In genomic region chr10:21882184-21883081, GRCm38 (mm10) we compare ENCODE assay signal across 8 mouse cellular contexts. TPM values are rescaled to one million over a fixed set of nuclear protein-coding genes. Genes with fewer than 3 reads are reported as not detected.
DNase-seq lines count a peak whose midpoint lies in the region; ATAC-seq and TF ChIP-seq lines count a peak whose summit lies in the region.

Gene Sgk1 (plus strand): TSS chr10:21882184.

- H3K36me3 ChIP-seq in kidney, adult 2 months (ENCODE audit: control insufficient read depth, insufficient read depth, low read length) = no peaks in the 10 kb centered on the region
- H3K36me3 ChIP-seq in heart, embryonic 15.5 days = no peaks in the 10 kb centered on the region
- H3K36me3 ChIP-seq in macrophage (ENCODE audit: inconsistent target) = no peaks in the 10 kb centered on the region

- peak within 1 kb of the TSS; percentile 18; the same call in 1 of the 2 replicates for H3K9ac ChIP-seq in heart, embryonic 15.5 days

- TF ChIP-seq CTCF in kidney, adult 2 months (conservative IDR thresholded peaks at IDR 0.05; ENCODE audit: insufficient read depth, insufficient read length, low read depth, low read length) = no peak
- TF ChIP-seq CTCF in bone marrow, adult 2 months (IDR thresholded peaks at IDR 0.05; ENCODE audit: control insufficient read depth, insufficient read depth, low read length) = no peak
- TF ChIP-seq CTCF in embryonic fibroblast, embryonic 13.5 days (IDR thresholded peaks at IDR 0.05; ENCODE audit: borderline replicate concordance, insufficient read depth, low read length) = no peak

- no peak for TF ChIP-seq POLR2A in kidney, adult 2 months (IDR thresholded peaks at IDR 0.05; ENCODE audit: low read depth, low read length)
- TF ChIP-seq POLR2A in bone marrow, adult 2 months (IDR thresholded peaks at IDR 0.05; ENCODE audit: borderline replicate concordance, control insufficient read depth, low read depth, low read length) = no peak
- TF ChIP-seq POLR2A in embryonic fibroblast, embryonic 13.5 days (IDR thresholded peaks at IDR 0.05; ENCODE audit: low read depth, low read length) = no peak

- ATAC-seq in heart, embryonic 15.5 days (replicated peaks; ENCODE audit: insufficient number of reproducible peaks, insufficient read depth, low FRiP score, low read depth) = no peak

- no peaks in the 10 kb centered on the region for H3K79me2 ChIP-seq in macrophage (ENCODE audit: inconsistent target)

- WGBS in kidney, adult 2 months = 13% methylated on average over 36 of the region's 36 CpGs
- WGBS in bone marrow, adult 2 months = 5% methylated on average over 36 of the region's 36 CpGs
- 4% methylated on average over 36 of the region's 36 CpGs for WGBS in heart, embryonic 15.5 days
- 14% methylated on average over 36 of the region's 36 CpGs for WGBS in macrophage (ENCODE audit: missing documents)

- H3K4me2 ChIP-seq in heart, embryonic 15.5 days = peak within 1 kb of the TSS; percentile 68

- no peaks in the 10 kb centered on the region for H3K27me3 ChIP-seq in kidney, adult 2 months (replicated peaks; ENCODE audit: control insufficient read depth, insufficient read depth, low read length)
- H3K27me3 ChIP-seq in heart, embryonic 15.5 days = peaks cover 18% of the 10 kb centered on the region

- H3K4me3 ChIP-seq in kidney, adult 2 months (ENCODE audit: insufficient read depth, low read depth, low read length) = peak within 1 kb of the TSS; percentile 38
- H3K4me3 ChIP-seq in bone marrow, adult 2 months (replicated peaks; ENCODE audit: control insufficient read depth, low read depth, low read length) = peak within 1 kb of the TSS; percentile 34
- peak within 1 kb of the TSS; percentile 51 for H3K4me3 ChIP-seq in embryonic fibroblast, embryonic 13.5 days (ENCODE audit: insufficient read depth, low read length)
- peak within 1 kb of the TSS; percentile 43 for H3K4me3 ChIP-seq in heart, embryonic 15.5 days
- peak within 1 kb of the TSS; percentile 6; the same call in 1 of the 2 replicates for H3K4me3 ChIP-seq in macrophage (ENCODE audit: inconsistent target)

- no peak for DNase-seq in kidney, adult 2 months
- DNase-seq in kidney, adult 8-10 months = no peak
- peak; percentile 60 to 69 for DNase-seq in layer of hippocampus, postnatal 10 days (ENCODE audit: low spot score in 2 of 2)
- peak; percentile 73 for DNase-seq in right cerebral cortex, postnatal 4 days

- H3K4me1 ChIP-seq in kidney, adult 2 months (ENCODE audit: control insufficient read depth, insufficient read depth, low read length) = no peaks in the 10 kb centered on the region
- H3K4me1 ChIP-seq in bone marrow, adult 2 months (ENCODE audit: control insufficient read depth, insufficient read depth, low read length) = no peaks in the 10 kb centered on the region
- H3K4me1 ChIP-seq in embryonic fibroblast, embryonic 13.5 days (ENCODE audit: control insufficient read depth, insufficient read depth, low read length) = no peaks in the 10 kb centered on the region
- H3K4me1 ChIP-seq in heart, embryonic 15.5 days (replicated peaks) = peaks cover 6% of the 10 kb centered on the region

- H3K9me3 ChIP-seq in heart, embryonic 15.5 days (replicated peaks) = no peaks in the 10 kb centered on the region

- H3K27ac ChIP-seq in kidney, adult 2 months (ENCODE audit: insufficient read depth, low read depth, low read length) = no peak within 1 kb of the TSS
- no peak within 1 kb of the TSS for H3K27ac ChIP-seq in bone marrow, adult 2 months (ENCODE audit: control insufficient read depth, insufficient read depth, low read depth, low read length, poor library complexity)
- H3K27ac ChIP-seq in embryonic fibroblast, embryonic 13.5 days (ENCODE audit: insufficient read depth, low read length) = no peak within 1 kb of the TSS
- H3K27ac ChIP-seq in heart, embryonic 15.5 days = no peak within 1 kb of the TSS
- H3K27ac ChIP-seq in macrophage = no peak within 1 kb of the TSS

RNA-seq across cellular contexts. Expression of gene Sgk1, which starts in this region (rescaled TPM):
- 73.3 and 76.5 TPM in 2 replicates for polyA plus RNA-seq in kidney, adult 2 months (2012; rRNA removed)
- 7.2 and 17.1 TPM in 2 replicates for polyA plus RNA-seq in bone marrow, adult 2 months (2011; ENCODE audit: insufficient read depth, insufficient read length, low replicate concordance, missing spikeins)
- polyA plus RNA-seq in embryonic fibroblast, embryonic 13.5 days (2011; ENCODE audit: insufficient read length, low read depth, missing spikeins) = 122 and 205 TPM in 2 replicates
- polyA plus RNA-seq in heart, embryonic 15.5 days (2015; fragmentation: Nextera tagmentation; extraction: Ambion mirVana) = 29.8 and 31.6 TPM in 2 replicates
- 10 to 100 TPM; 64.4 to 65.5 TPM for total RNA-seq in layer of hippocampus, postnatal 10 days (2021)
- 100 to 1,000 TPM in 18 of 26 experiments, 10 to 100 TPM in 8; 36.5 to 411 (median 145) TPM for total RNA-seq in macrophage (2018; cell fraction: chromatin; rRNA removed)
- 100 to 1,000 TPM in 13 of 26 experiments, 10 to 100 TPM in 13; 28.4 to 201 (median 107) TPM for total RNA-seq in macrophage (2018; cell fraction: cytosol; rRNA removed)
- 100 to 1,000 TPM in 17 of 26 experiments, 10 to 100 TPM in 9; 46.0 to 325 (median 174) TPM for total RNA-seq in macrophage (2018; cell fraction: nucleus; rRNA removed)
- 26.8 to 76.1 TPM (median 55.9 TPM) in 3 replicates for polyA plus RNA-seq in macrophage (2018)

Comparison
In these comparisons a context has a peak if more than half of its experiments do, and no peak if none do; other contexts are left out.
1. DNase-seq: peak in layer of hippocampus, postnatal 10 days (2 of 2) and right cerebral cortex, postnatal 4 days (single experiment); none in kidney, adult 2 months (single experiment) and kidney, adult 8-10 months (0 of 2).
2. Peak in every context shown above with its lines, with median percentiles within 50 percentile points of each other: H3K4me3 ChIP-seq.